Mouse (Mus musculus) T-helper 2 cell (primary cell): Measurements from ENCODE around the gene Traf2.

Experiments used
- in situ Hi-C: fragments of 300-600 bp; cut with MboI, MseI; formaldehyde crosslinking; loops from one replicate; pipeline ENCODE4 v1.15.1; 2025; ENCODE audit warnings: high pct_unique_total_duplicates

Traf2 gene

GRCm38 (mm10) chr2:25546811-25547491 is at the start of gene Traf2:
TSS of gene Traf2 (minus strand) at chr2:25546940.
- in situ Hi-C loops: no loop called here

- in situ Hi-C loops: loop anchor here (10.0 kb wide), 1 partner anchor 1453 kb away; no protein-coding TSS in a partner anchor
These were observed 45.1 kb upstream of the Traf2 start for GRCm38 (mm10) chr2:25591863-25592262.

- in situ Hi-C loops: no loop called here
These were observed 41.6 kb upstream of the Traf2 start for GRCm38 (mm10) chr2:25588227-25588907.

DNA sequence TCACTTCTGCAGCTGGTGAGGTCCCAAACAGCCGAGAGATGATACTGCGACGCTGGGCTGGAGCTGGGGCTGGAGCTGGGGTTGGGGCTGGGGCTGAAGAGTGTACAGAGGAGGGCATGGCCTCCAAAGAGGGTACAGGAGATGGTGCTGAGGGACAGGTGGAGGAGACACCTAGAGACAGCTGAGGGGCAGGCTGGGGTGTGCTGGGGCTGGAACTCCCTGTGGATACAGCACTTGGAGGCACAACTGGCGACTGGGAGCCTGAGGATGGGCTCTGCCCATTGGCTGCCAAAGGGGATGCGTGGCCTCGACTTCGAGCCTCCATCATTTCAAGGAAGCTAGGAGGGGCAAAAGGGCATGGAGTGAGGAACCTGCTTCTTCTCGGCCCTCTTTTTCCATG is 40.5 kb upstream of the Traf2 start:
- in situ Hi-C loops: no loop called here

- in situ Hi-C loops: no loop called here
These were observed 38.9 kb upstream of the Traf2 start for GRCm38 (mm10) chr2:25585601-25586000.

- in situ Hi-C loops: no loop called here
These were observed 38.1 kb upstream of the Traf2 start for GRCm38 (mm10) chr2:25584856-25585255.

GRCm38 (mm10) chr2:25584152-25584551 is 37.4 kb upstream of the Traf2 start:
- in situ Hi-C loops: no loop called here

DNA sequence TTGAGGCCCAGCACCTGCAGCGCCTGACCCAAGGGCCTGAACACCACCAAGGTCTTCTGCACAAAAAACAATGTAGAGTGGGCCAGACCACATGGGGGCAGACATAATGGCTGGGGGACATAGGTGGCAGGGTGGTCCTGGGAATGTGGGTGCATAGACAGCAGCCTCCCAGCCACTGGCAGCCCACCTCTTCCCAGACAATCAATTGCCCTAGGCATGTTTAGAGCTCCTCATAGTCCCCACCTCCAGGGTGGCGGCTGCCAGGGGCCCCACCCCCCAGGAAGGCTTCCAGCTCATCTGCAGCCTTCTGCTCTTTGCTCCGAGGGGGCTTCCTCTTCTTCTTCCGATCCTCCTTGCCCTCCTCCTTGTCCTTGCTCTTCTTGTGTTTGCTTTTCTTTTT is 36.8 kb upstream of the Traf2 start:
- in situ Hi-C loops: no loop called here

DNA sequence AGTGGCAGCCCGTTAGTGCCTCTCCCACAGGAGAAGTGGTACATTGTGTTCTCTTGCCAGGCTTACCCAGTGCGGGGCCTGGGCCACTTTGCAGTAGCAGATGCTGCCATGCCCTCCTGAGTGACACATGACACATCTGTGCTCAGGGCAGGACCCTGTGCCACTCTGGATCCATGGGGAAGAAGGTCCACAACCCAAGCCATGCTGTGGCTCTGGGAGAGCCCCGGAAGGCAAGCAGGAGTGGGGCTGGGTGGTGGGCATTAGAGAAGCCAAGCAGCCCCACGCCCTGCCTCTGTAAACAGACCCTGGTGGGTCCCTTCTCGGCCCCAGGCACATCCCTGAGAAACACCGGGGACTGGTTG is 36.4 kb upstream of the Traf2 start:
- in situ Hi-C loops: no loop called here

DNA sequence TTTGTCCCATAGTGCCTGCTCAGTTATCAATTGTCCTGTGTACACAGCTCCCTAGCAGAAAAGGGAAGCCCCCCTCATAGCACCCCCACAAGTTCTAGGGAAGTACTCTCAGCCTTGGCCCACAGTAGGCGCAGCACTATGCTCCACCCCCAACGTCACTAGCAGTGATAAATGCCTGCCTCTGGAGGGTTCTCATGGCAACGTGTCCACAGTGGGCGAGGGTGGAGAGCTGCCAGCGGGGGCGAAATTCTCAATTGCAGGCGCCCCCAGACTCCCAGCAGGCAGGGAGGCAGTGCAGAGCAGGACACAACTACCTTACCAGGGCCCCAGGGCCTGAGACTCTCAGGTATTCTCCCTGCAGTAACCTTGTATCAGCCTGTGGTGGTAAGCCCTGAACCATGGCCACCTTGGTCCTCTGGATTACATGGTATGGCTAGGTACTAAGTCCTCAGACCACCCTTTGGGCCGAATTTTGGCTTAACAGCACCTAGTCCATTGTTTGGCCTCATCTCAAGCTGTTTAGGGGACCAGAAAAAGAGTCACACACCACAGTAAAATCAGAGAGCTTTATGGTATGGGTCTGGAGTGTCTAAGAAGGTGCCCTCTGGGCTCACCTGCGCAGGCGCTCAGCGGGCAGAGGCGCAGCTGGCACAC is 35.9 kb upstream of the Traf2 start:
- in situ Hi-C loops: no loop called here

- in situ Hi-C loops: no loop called here
These were observed 35.2 kb upstream of the Traf2 start for GRCm38 (mm10) chr2:25581901-25582301.

DNA sequence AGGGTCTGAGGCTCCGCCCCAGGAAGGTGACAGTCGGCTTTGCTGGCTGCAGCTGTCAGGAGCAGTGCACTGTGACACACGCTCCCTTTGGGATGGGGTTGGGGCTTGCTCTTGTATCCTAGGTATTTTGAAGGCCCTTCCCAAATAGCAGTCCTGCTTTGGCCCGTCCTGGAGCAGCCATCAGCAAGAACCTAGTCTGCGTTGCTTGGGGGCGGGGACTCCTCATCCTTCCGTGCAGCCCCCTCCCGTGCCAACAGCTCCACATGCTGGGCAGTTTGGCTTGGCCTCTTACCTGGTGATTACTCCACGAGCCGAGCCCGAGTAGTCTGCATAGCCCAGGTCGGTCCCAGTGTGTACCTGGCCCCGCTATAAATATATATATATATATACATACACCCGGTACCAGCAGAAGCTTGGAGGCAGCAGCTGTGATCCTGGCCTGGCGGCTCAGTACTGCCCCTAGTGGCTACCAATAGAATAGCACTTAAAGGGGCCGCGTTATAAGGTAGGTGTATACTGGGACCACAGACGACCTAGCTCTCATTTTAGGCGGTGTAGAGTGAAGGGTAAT is 34.6 kb upstream of the Traf2 start, which contains the start of gene Ajm1:
Ajm1 (minus strand) TSS at position 464 of the 571 bp plus-strand sequence.
- in situ Hi-C loops: no loop called here

DNA sequence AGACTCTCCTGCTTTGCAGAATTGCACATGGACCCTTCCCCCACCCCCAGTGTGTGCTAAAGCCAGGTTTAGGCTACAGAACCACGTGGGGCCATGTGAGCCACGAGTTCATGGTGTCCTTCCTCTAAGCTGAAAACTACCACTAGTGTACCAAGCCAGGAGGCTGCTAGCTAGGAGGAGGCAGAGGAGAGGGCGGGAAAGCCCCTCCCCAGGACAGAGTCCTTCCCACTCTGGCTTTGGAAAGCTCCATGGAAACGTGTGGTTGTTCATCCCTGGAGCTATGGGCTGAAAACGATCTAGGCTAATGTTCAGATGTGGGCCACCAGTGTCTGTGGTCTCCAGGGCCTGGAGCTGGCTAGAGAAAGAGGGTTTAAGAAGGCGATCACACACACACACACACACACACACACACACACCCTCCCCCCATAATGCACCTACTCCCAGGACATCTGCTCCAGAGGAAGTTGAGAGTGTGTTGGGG is 33.9 kb upstream of the Traf2 start:
- in situ Hi-C loops: no loop called here

- in situ Hi-C loops: no loop called here
These were observed 33.2 kb upstream of the Traf2 start for GRCm38 (mm10) chr2:25579737-25580460.

GRCm38 (mm10) chr2:25578796-25579736 is 32.3 kb upstream of the Traf2 start:
- in situ Hi-C loops: no loop called here

DNA sequence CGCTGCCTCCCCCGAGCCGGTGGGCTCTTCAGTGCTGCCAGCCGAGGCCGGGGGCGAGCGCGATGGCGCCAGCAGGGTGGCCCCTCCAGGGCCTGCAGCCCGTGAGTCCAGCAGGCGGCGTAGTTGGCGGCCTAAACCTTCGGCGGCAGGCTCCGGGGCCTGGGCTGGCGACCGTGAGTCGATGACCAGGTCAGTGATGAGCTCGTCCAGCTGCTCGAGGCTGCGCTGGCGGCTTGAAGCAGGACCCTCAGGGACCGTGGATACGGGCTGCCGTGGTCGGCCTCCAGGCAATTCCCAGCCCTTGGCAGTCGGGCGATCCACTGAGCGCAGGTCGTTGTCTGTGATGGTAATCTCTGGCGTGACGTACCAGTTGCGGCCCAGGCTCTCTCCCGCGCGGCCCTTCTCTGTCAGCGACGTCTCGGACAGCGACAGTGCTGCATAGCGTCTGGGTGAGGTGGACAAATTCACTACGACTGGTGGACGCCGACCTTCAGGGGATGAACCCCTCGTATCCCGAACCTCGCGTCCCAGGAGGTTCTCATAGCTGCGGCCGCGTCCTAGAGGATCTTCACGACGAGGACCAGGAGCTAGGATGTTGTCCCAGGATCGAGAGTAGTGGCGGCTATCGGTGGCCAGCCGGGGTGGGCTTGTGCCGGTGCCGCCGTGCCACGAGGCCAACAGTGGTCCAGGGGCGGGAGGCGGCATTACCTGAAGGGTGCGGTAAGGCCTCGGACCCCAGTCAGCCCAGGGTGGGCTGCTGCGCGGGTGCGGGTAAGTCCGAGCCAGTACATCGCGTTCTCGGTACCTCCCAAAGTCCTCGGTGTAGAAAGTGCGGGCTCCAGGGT is 31.4 kb upstream of the Traf2 start:
- in situ Hi-C loops: no loop called here

- in situ Hi-C loops: no loop called here
These were observed 30.5 kb upstream of the Traf2 start for GRCm38 (mm10) chr2:25576965-25577891.
